Mouse (Mus musculus) heart, embryonic 16.5 days (tissue): ENCODE measurements around the gene Sord. TPM values are rescaled to one million over a fixed set of nuclear protein-coding genes. Genes with fewer than 3 reads are reported as not detected.

Experiments used
- ATAC-seq: fragments of 200-750 bp; cut with Nextera tagmentation; replicated peaks from 2 replicates; pipeline ENCODE4 v1.8.0; 2017; ENCODE audit warnings: moderate number of reproducible peaks; ENCODE audit not compliant: insufficient read depth, low FRiP score; ENCODE audit errors: extremely low read depth
- H3K27ac ChIP-seq: fragments of 300-500 bp; sonication (generic); 2 replicates; pipeline ENCODE4 v1.5.1; 2014; ENCODE audit warnings: mild to moderate bottlenecking, low read length, control low read depth, moderate library complexity
- H3K27me3 ChIP-seq: fragments of 300-500 bp; sonication (generic); 2 replicates; pipeline ENCODE4 v1.6.1; 2014; ENCODE audit warnings: low read length, mixed read lengths; ENCODE audit not compliant: control insufficient read depth, insufficient read depth
- H3K36me3 ChIP-seq: fragments of 300-500 bp; sonication (generic); 2 replicates; pipeline ENCODE4 v1.6.1; 2014; ENCODE audit not compliant: control insufficient read depth, insufficient read depth
- H3K4me1 ChIP-seq: fragments of 300-500 bp; sonication (generic); 2 replicates; pipeline ENCODE4 v1.6.1; 2014; ENCODE audit warnings: low read length, mixed read lengths; ENCODE audit not compliant: control insufficient read depth, insufficient read depth
- H3K4me2 ChIP-seq: fragments of 300-500 bp; sonication (generic); 2 replicates; pipeline ENCODE4 v1.6.1; 2014; ENCODE audit warnings: low read depth, mild to moderate bottlenecking, control low read depth, low read length
- H3K4me3 ChIP-seq: fragments of 300-500 bp; sonication (generic); 2 replicates; pipeline ENCODE4 v1.5.1; 2014; ENCODE audit warnings: mild to moderate bottlenecking, control low read depth, low read length
- H3K9ac ChIP-seq: fragments of 300-500 bp; sonication (generic); 2 replicates; pipeline ENCODE4 v1.6.1; 2014; ENCODE audit warnings: low read length, control low read depth
- H3K9me3 ChIP-seq: fragments of 300-500 bp; sonication (generic); replicated peaks from 2 replicates; pipeline ENCODE4 v1.6.1; 2016; ENCODE audit warnings: low read length; ENCODE audit not compliant: control insufficient read depth
- WGBS: fragments of 180-500 bp; shearing (Covaris S2); extraction: QIAGEN DNeasy Blood & Tissue Kit; methylation state at CpG from one replicate; pipeline ENCODE4 v1.1.7; 2014; 5-methylcytosine and 5-hydroxymethylcytosine counted together
- polyA plus RNA-seq: library from polyadenylated mRNA; unstranded; fragments of >200 nt; fragmentation: Nextera tagmentation; extraction: Ambion mirVana; gene quantifications from 2 replicates; pipeline ENCODE4 v1.2.1, GENCODE M21; 2015

The Sord gene
- polyA plus RNA-seq, 1 experiment from 2014 or later: 73.7 TPM

DNA sequence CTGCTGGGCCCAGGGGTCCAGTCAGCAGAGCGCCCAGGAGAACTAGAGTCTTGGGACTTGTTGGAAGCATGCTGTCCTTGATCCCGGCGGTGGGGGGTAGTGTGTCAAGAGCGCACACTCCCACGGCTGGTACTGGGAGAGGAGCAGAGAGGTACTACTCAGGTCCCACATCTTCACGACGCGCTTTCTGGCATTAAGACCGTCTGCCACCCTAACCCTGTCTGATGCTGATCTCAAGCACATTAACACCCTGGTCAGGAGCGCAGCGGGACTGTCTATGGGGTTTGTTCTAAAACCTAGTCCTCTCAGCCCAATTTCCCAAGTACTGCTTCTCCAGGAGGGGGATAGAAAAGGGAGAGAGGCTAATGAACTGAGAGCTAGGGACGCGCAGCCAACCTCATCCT is 63.5 kb downstream of the Sord start, which contains the start of gene Duox2:
Gene Duox2, minus strand, starts transcription at position 354 of the 404 bp plus-strand sequence.
- ATAC-seq: no peak
- Histone ChIP-seq H3K27me3 (peaks cover 89% of the 10 kb centered on the region), H3K4me2 (peak within 1 kb of the TSS; percentile 59), H3K36me3 (no peaks in the 10 kb centered on the region), H3K4me3 (peak within 1 kb of the TSS; percentile 45), H3K4me1 (peaks cover 25% of the 10 kb centered on the region), H3K9ac (no peak within 1 kb of the TSS), H3K9me3 (no peaks in the 10 kb centered on the region), H3K27ac (no peak within 1 kb of the TSS)
- WGBS: 4% methylated on average over 13 of the region's 13 CpGs

DNA sequence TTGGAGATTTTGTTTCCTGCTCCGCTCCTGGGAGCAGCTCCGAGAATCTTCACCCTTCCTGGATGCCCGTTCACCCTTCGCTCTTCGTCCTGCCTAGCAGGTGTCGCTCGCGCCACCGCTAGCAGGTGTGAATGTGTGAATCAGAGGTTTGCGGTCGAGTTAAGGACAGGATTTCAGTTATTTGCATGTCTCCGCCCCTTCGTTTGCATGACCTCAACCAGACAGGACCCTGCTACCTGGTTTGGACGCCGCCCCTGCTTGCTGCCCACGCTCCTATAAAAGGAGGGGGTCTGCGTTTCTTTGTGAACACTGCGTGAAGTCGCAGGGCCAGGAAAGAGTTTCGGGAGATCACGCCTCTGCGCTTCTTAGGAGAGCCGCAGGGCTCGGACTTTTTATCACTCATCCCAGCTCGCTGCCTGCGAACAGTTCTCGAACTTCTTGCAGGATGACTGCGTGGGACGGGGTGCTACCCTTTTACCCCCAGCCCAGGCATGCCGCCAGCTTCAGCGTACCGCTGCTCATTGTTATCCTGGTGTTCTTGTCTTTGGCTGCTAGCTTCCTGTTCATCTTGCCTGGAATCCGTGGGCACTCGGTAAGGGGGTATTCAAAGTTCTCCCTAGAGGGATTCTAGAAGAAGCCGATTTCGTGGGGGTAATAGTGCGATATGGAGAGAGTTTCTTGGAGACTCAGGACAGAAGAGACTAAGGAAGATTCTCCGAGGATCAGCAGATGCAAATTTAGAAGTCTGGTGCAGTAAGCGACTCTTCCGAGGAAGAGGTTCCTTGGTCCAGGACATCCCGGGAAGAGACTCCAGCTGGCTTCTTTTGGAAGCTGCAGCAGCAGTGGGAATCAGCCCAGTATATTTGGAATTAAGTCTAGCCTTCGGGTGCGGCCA is 64.3 kb downstream of the Sord start, which contains the start of gene Duoxa2:
Gene Duoxa2, plus strand, starts transcription at position 305 of the 895 bp plus-strand sequence.
- Histone ChIP-seq H3K27me3 (peaks cover 88% of the 10 kb centered on the region), H3K4me2 (peak within 1 kb of the TSS; percentile 59), H3K4me3 (peak within 1 kb of the TSS; percentile 45), H3K4me1 (peaks cover 25% of the 10 kb centered on the region), H3K36me3 (no peaks in the 10 kb centered on the region), H3K27ac (no peak within 1 kb of the TSS), H3K9me3 (no peaks in the 10 kb centered on the region), H3K9ac (no peak within 1 kb of the TSS)
- WGBS: 1% methylated on average over 43 of the region's 43 CpGs
- no peak for ATAC-seq

DNA sequence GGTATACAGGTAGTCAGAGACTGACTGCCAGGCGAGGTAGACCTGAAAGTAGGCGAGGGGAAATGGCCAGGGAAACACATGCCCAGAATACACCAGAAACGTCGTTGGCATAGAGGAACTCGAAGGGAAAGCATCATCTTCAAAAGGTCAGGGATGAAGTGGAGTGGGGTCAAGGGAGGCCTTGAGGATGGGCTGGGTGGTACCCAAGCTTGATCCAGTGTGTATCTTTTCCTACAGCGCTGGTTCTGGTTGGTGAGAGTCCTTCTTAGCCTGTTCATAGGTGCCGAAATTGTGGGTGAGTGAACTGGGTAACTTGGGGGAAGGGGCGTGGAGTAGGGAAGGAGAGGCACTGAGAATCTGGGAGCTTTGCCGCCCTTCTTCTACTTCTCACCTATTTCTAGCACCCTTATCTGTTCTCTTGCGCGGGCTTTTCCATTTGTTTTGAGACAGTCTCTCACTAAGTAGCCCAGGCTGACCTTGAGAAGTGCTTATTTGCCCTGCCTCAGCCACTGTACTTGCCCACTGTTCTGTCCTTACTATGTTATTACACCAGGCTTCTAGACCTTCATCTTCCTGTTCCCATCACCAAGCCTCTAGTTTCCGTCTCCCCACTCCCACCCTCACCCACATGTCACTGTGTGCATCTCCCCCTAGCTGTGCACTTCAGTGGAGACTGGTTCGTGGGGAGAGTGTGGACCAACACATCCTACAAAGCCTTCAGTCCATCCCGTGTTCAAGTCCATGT is 65.5 kb downstream of the Sord start:
- no peaks in the 10 kb centered on the region for H3K9me3 ChIP-seq
- H3K27me3 ChIP-seq: peaks cover 87% of the 10 kb centered on the region
- H3K4me2 ChIP-seq: no peak overlapping the region
- H3K9ac ChIP-seq: no peak overlapping the region
- no peaks in the 10 kb centered on the region for H3K36me3 ChIP-seq
- WGBS: 18% methylated on average over 14 of the region's 14 CpGs
- H3K4me3 ChIP-seq: no peak overlapping the region
- peaks cover 25% of the 10 kb centered on the region for H3K4me1 ChIP-seq
- no peak for ATAC-seq
- H3K27ac ChIP-seq: no peak overlapping the region

GRCm38 (mm10) chr2:122300656-122301020 is 66.1 kb downstream of the Sord start:
- H3K9ac ChIP-seq: no peak overlapping the region
- peak overlapping the region; percentile 70 for H3K4me2 ChIP-seq
- no peaks in the 10 kb centered on the region for H3K36me3 ChIP-seq
- ATAC-seq: no peak
- peaks cover 85% of the 10 kb centered on the region for H3K27me3 ChIP-seq
- peaks cover 25% of the 10 kb centered on the region for H3K4me1 ChIP-seq
- H3K9me3 ChIP-seq: no peaks in the 10 kb centered on the region
- H3K27ac ChIP-seq: no peak overlapping the region
- peak overlapping the region; percentile 50; the same call in 1 of the 2 replicates for H3K4me3 ChIP-seq
- 11% methylated on average over 14 of the region's 14 CpGs for WGBS

GRCm38 (mm10) chr2:122301081-122301920 is 66.8 kb downstream of the Sord start:
- H3K4me2 ChIP-seq: peak overlapping the region; percentile 70

GRCm38 (mm10) chr2:122301921-122302573 is 67.5 kb downstream of the Sord start:
- Histone ChIP-seq H3K4me1 (peaks cover 25% of the 10 kb centered on the region), H3K27ac (no peak overlapping the region), H3K27me3 (peaks cover 86% of the 10 kb centered on the region), H3K36me3 (no peaks in the 10 kb centered on the region), H3K9me3 (no peaks in the 10 kb centered on the region), H3K9ac (no peak overlapping the region; the same call in 1 of the 2 replicates), H3K4me3 (peak overlapping the region; percentile 50), H3K4me2 (peak overlapping the region; percentile 70)
- WGBS: 9% methylated on average over 23 of the region's 23 CpGs
- ATAC-seq: no peak

More at GRCm38 (mm10) chr2:122301081-122301920, 66.8 kb downstream of the Sord start:
- Histone ChIP-seq H3K36me3 (no peaks in the 10 kb centered on the region), H3K27ac (no peak overlapping the region), H3K4me3 (peak overlapping the region; percentile 50), H3K27me3 (peaks cover 83% of the 10 kb centered on the region), H3K9ac (no peak overlapping the region; the same call in 1 of the 2 replicates), H3K9me3 (no peaks in the 10 kb centered on the region), H3K4me1 (peaks cover 25% of the 10 kb centered on the region)
- ATAC-seq: no peak
- 1% methylated on average over 48 of the region's 48 CpGs for WGBS

DNA sequence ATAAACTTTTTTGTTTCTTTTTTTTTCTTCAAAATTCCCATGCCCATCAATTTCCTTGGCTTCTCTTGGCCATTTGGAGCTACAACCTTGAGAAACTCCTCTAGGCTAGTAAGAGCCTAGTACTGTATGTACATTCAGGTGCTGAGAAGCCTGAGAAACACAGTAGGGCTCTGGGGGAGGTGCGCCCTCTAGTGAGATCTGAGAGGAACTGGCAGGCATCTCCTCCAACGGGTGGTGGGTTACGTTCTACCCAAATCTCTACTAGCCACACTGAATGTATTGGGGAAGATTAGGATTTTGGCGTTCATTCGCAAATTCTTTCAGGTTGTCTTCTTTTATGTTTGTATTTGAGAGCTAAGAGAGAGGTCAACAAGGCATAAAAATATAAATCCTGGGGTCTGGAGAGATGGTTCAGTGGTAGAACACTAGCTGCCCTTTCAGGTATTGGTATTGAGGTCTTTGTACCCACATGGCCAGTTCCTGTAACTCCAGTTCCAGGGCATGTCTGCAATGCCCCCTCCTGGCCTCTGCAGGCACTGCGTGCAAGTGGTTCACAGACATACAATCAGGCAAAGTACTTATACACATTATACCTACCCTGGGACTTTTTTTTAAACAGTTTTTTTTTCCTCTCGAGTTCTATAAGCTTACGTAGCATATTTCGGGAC is 68.2 kb downstream of the Sord start:
- no peak overlapping the region for H3K4me2 ChIP-seq
- WGBS: 11% methylated on average over 9 of the region's 9 CpGs

DNA sequence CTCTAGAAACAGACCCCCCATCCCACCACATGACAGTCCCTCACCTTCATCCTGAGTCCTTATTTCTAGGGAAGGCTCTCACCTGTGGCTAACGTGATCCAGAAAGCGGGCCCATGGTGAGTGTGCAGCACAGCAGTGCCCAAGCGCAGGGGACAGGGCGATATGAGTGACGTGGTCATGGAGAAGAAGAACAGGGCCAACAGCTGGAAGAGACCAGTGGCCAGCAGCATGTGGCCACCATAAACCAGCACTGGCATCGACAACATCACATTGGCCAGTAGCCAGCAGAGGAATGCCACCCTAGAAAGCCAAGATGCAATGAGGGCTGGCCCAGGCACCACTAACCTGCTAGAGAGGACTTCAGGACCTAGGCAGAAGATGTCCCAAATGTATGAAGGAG is 70.0 kb downstream of the Sord start:
- H3K27me3 ChIP-seq: peaks cover 69% of the 10 kb centered on the region
- ATAC-seq: no peak
- 84% methylated on average over 6 of the region's 6 CpGs for WGBS
- no peak overlapping the region for H3K27ac ChIP-seq
- H3K4me3 ChIP-seq: no peak overlapping the region
- H3K4me1 ChIP-seq: peaks cover 15% of the 10 kb centered on the region
- no peaks in the 10 kb centered on the region for H3K9me3 ChIP-seq
- no peaks in the 10 kb centered on the region for H3K36me3 ChIP-seq
- H3K4me2 ChIP-seq: no peak overlapping the region
- H3K9ac ChIP-seq: no peak overlapping the region

More for the DNA sequence above, 68.2 kb downstream of the Sord start:
- Histone ChIP-seq H3K27ac (no peak overlapping the region), H3K9me3 (no peaks in the 10 kb centered on the region), H3K9ac (no peak overlapping the region), H3K27me3 (peaks cover 80% of the 10 kb centered on the region), H3K36me3 (no peaks in the 10 kb centered on the region), H3K4me3 (no peak overlapping the region), H3K4me1 (peaks cover 25% of the 10 kb centered on the region)
- no peak for ATAC-seq
